Mouse (Mus musculus) C2C12 (cell line): Measurements from ENCODE around the gene Pigyl. TPM values are rescaled to one million over a fixed set of nuclear protein-coding genes. Genes with fewer than 3 reads are reported as not detected.

Source experiments
- H3K27me3 ChIP-seq: one replicate; pipeline ENCODE4 v1.6.1; 2011; ENCODE audit not compliant: control insufficient read depth, insufficient read depth, insufficient read length
- H3K36me3 ChIP-seq: one replicate; pipeline ENCODE4 v1.6.1; 2011; ENCODE audit not compliant: control insufficient read depth, insufficient read depth
- H3K4me3 ChIP-seq: one replicate; pipeline ENCODE4 v1.5.1; 2011; ENCODE audit warnings: mild to moderate bottlenecking, control low read depth; ENCODE audit not compliant: poor library complexity, insufficient read depth, severe bottlenecking
- H3K79me2 ChIP-seq: one replicate; pipeline ENCODE4 v1.6.1; 2011; ENCODE audit not compliant: control insufficient read depth, insufficient read depth
- H3K79me3 ChIP-seq: one replicate; pipeline ENCODE4 v1.6.1; 2011; ENCODE audit warnings: low read depth, control low read depth
- H3ac ChIP-seq: one replicate; pipeline ENCODE3; 2011; ENCODE audit warnings: low read depth; ENCODE audit not compliant: control insufficient read depth, insufficient read length
- CEBPB ChIP-seq: IDR thresholded peaks from one replicate; pipeline ENCODE4 v1.6.1; 2011; ENCODE audit warnings: low read depth, mild to moderate bottlenecking, control low read depth, moderate library complexity
- CTCF ChIP-seq: IDR thresholded peaks from one replicate; pipeline ENCODE4 v1.5.1; 2011; ENCODE audit not compliant: control insufficient read depth, insufficient read depth, insufficient read length
- FOSL1 ChIP-seq: IDR thresholded peaks from one replicate; pipeline ENCODE4 v1.8.0; 2011; ENCODE audit warnings: mild to moderate bottlenecking, low read length; ENCODE audit not compliant: poor library complexity, insufficient read depth, severe bottlenecking
- MAX ChIP-seq: IDR thresholded peaks from one replicate; pipeline ENCODE4 v1.6.1; 2011; ENCODE audit warnings: mild to moderate bottlenecking, control low read depth
- MYOD1 ChIP-seq: IDR thresholded peaks from one replicate; pipeline ENCODE4 v1.6.1; 2011; ENCODE audit warnings: low read depth; ENCODE audit not compliant: control insufficient read depth, insufficient read length
- MYOG ChIP-seq: IDR thresholded peaks from one replicate; pipeline ENCODE4 v1.6.1; 2011; ENCODE audit not compliant: control insufficient read depth, insufficient read length; ENCODE audit errors: extremely low read depth
- USF1 ChIP-seq: IDR thresholded peaks from one replicate; pipeline ENCODE4 v1.6.1; 2011; ENCODE audit warnings: low read depth, mild to moderate bottlenecking, control low read depth, moderate library complexity
- polyA plus RNA-seq: library from polyadenylated mRNA; unstranded; fragments of >200 nt; fragmentation: generic; extraction: Trizol; gene quantifications from one replicate; pipeline ENCODE4 v1.2.1, GENCODE M21; 2012; ENCODE audit warnings: missing spikeins

Pigyl gene
- polyA plus RNA-seq, 1 experiment, result 47.9 TPM

GRCm38 (mm10) chr9:22135644-22136390 lies 20.8 kb upstream of the Pigyl start, which contains the start of gene Acp5:
TSS of gene Acp5 (minus strand) at chr9:22135711.
- Histone ChIP-seq H3ac (no peak within 1 kb of the TSS), H3K36me3 (no peaks in the 10 kb centered on the region), H3K79me2 (no peaks in the 10 kb centered on the region), H3K79me3 (no peaks in the 10 kb centered on the region), H3K27me3 (no peaks in the 10 kb centered on the region), H3K4me3 (no peak within 1 kb of the TSS)
- TF ChIP-seq CEBPB (no peak), USF1 (no peak), FOSL1 (no peak), MAX (no peak), CTCF (no peak), MYOG (no peak), MYOD1 (no peak)

GRCm38 (mm10) chr9:22136765-22137547 lies 19.7 kb upstream of the Pigyl start:
- TF ChIP-seq MYOG (no peak), CEBPB (no peak), FOSL1 (no peak), CTCF (no peak), MYOD1 (no peak), MAX (no peak), USF1 (no peak)
- H3K79me2 ChIP-seq, result no peaks in the 10 kb centered on the region
- no peaks in the 10 kb centered on the region for H3K27me3 ChIP-seq
- no peaks in the 10 kb centered on the region for H3K79me3 ChIP-seq
- H3K36me3 ChIP-seq, result no peaks in the 10 kb centered on the region
- H3ac ChIP-seq, result no peak overlapping the region
- no peak overlapping the region for H3K4me3 ChIP-seq

- TF ChIP-seq USF1 (peak; percentile 64), MYOD1 (no peak), CTCF (peak; percentile 6), CEBPB (no peak), FOSL1 (no peak)
- no peak overlapping the region for H3ac ChIP-seq
- H3K4me3 ChIP-seq, result no peak overlapping the region
- H3K36me3 ChIP-seq, result no peaks in the 10 kb centered on the region
- H3K79me3 ChIP-seq, result no peaks in the 10 kb centered on the region
- H3K79me2 ChIP-seq, result no peaks in the 10 kb centered on the region
- no peaks in the 10 kb centered on the region for H3K27me3 ChIP-seq
These were observed 18.2 kb upstream of the Pigyl start for GRCm38 (mm10) chr9:22138480-22138879.

GRCm38 (mm10) chr9:22139746-22140145 lies 16.9 kb upstream of the Pigyl start:
- H3K4me3 ChIP-seq, result no peak overlapping the region
- H3K79me3 ChIP-seq, result no peaks in the 10 kb centered on the region
- no peak overlapping the region for H3ac ChIP-seq
- TF ChIP-seq MAX, result no peak
- no peak for TF ChIP-seq USF1
- TF ChIP-seq MYOD1, result no peak
- no peak for TF ChIP-seq CEBPB
- TF ChIP-seq CTCF, result no peak
- no peak for TF ChIP-seq FOSL1
- TF ChIP-seq MYOG, result no peak
- no peaks in the 10 kb centered on the region for H3K79me2 ChIP-seq
- no peaks in the 10 kb centered on the region for H3K27me3 ChIP-seq
- no peaks in the 10 kb centered on the region for H3K36me3 ChIP-seq

GRCm38 (mm10) chr9:22143108-22144037 lies 13.3 kb upstream of the Pigyl start:
- H3K4me3 ChIP-seq, result no peak overlapping the region

More at GRCm38 (mm10) chr9:22143108-22144037, 13.3 kb upstream of the Pigyl start:
- no peaks in the 10 kb centered on the region for H3K79me2 ChIP-seq
- no peak for TF ChIP-seq MAX
- TF ChIP-seq CTCF, result peak; percentile 62
- no peaks in the 10 kb centered on the region for H3K36me3 ChIP-seq
- H3ac ChIP-seq, result no peak overlapping the region
- no peaks in the 10 kb centered on the region for H3K79me3 ChIP-seq
- H3K27me3 ChIP-seq, result no peaks in the 10 kb centered on the region
